Mouse (Mus musculus) megakaryocyte, embryonic 14.5 days (primary cell): ENCODE data around the gene E2f3.

Experiments used
- FLI1 ChIP-seq: IDR thresholded peaks from 2 replicates; pipeline ENCODE4 v1.6.1; 2012; ENCODE audit warnings: low read length, inconsistent platforms, mixed read lengths
- GATA1 ChIP-seq: IDR thresholded peaks from 3 replicates; pipeline ENCODE4 v1.6.1; 2012; ENCODE audit warnings: mixed read lengths, low read length, inconsistent platforms, borderline replicate concordance

- TF ChIP-seq GATA1 (no peak), FLI1 (no peak)
Measured at GRCm38 (mm10) chr13:29901641-29902040, 84.2 kb downstream of the E2f3 start.
